Comparison of ENCODE assay signal across 12 mouse cellular contexts in the genomic region with DNA sequence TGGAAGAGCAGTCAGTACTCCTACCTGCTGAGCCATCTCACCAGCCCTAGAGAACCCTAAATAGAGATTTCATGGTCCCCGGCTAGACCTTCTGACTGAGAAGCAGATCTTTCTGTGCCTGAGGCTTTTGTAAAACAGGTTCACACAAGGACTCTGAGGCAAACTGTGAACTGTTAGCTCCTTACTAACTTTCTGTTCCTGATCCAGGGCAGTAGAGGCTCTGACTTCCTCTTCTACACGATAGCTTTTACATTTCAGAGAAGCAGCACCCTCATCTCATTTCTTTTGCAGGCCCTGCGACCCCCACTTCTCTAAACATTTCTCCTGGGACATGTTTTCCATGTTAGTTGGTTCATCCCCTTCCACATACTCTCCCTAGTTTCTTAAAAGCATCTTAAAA.
"Had no signal": no experiment of that assay in that cellular context is flagged by ENCODE, and none has a peak within 500 bp of the region (broad histone marks: within the 10 kb centered on the region; RNA-seq: fewer than 3 reads in every experiment).

No protein-coding gene starts in this region.

- ATAC-seq: inflammation-experienced regulatory T-cells, adult 6 months had no signal

- DNase-seq: kidney, adult 11 months; kidney, adult 9 months; kidney, postnatal 10 days; kidney, postnatal 4 days; lung, postnatal 14 days; midbrain, embryonic 14.5 days had no signal

- H3K4me3 ChIP-seq: limb, embryonic 12.5 days; lung, embryonic 15.5 days; midbrain, embryonic 10.5 days; neural tube, embryonic 12.5 days had no signal

- H3K27me3 ChIP-seq: limb, embryonic 12.5 days; lung, embryonic 15.5 days; neural tube, embryonic 12.5 days had no signal

- H3K9ac ChIP-seq: limb, embryonic 12.5 days; lung, embryonic 15.5 days; neural tube, embryonic 12.5 days had no signal

- H3K4me2 ChIP-seq: limb, embryonic 12.5 days; lung, embryonic 15.5 days; neural tube, embryonic 12.5 days had no signal

- H3K4me1 ChIP-seq: limb, embryonic 12.5 days; lung, embryonic 15.5 days; midbrain, embryonic 10.5 days; neural tube, embryonic 12.5 days had no signal

- H3K27ac ChIP-seq: limb, embryonic 12.5 days; lung, embryonic 15.5 days; midbrain, embryonic 10.5 days; neural tube, embryonic 12.5 days; stomach, postnatal 0 days had no signal

- H3K9me3 ChIP-seq: limb, embryonic 12.5 days; lung, embryonic 15.5 days; midbrain, embryonic 10.5 days; neural tube, embryonic 12.5 days had no signal
